Mouse (Mus musculus) neural tube, embryonic 13.5 days (tissue): ENCODE results near the gene Kctd12b. TPM values are rescaled to one million over a fixed set of nuclear protein-coding genes. Genes with fewer than 3 reads are reported as not detected.

Experiments
- ATAC-seq: fragments of 200-750 bp; cut with Nextera tagmentation; 2 replicates; pipeline ENCODE4 v1.8.0; 2017; ENCODE audit warnings: low read depth, mild to moderate bottlenecking, moderate TSS enrichment, moderate library complexity
- H3K27ac ChIP-seq: fragments of 300-500 bp; sonication (generic); replicated peaks from 2 replicates; pipeline ENCODE4 v1.5.1; 2015; ENCODE audit warnings: moderate library complexity, mild to moderate bottlenecking, inconsistent platforms
- H3K27me3 ChIP-seq: fragments of 300-500 bp; sonication (generic); 2 replicates; pipeline ENCODE4 v1.6.1; 2015; ENCODE audit warnings: mild to moderate bottlenecking, inconsistent platforms
- H3K36me3 ChIP-seq: fragments of 300-500 bp; sonication (generic); 2 replicates; pipeline ENCODE4 v1.6.1; 2015; ENCODE audit warnings: mild to moderate bottlenecking, inconsistent platforms
- H3K4me1 ChIP-seq: fragments of 300-500 bp; sonication (generic); replicated peaks from 2 replicates; pipeline ENCODE4 v1.6.1; 2015; ENCODE audit warnings: inconsistent platforms
- H3K4me2 ChIP-seq: fragments of 300-500 bp; sonication (generic); 2 replicates; pipeline ENCODE4 v1.6.1; 2015; ENCODE audit warnings: inconsistent platforms, mild to moderate bottlenecking, moderate library complexity
- H3K4me3 ChIP-seq: fragments of 300-500 bp; sonication (generic); 2 replicates; pipeline ENCODE4 v1.5.1; 2015; ENCODE audit warnings: mild to moderate bottlenecking, inconsistent platforms
- H3K9ac ChIP-seq: fragments of 300-500 bp; sonication (generic); 2 replicates; pipeline ENCODE4 v1.6.1; 2015; ENCODE audit warnings: moderate library complexity, mild to moderate bottlenecking, inconsistent platforms
- H3K9me3 ChIP-seq: fragments of 300-500 bp; sonication (generic); 2 replicates; pipeline ENCODE4 v1.6.1; 2016; ENCODE audit warnings: inconsistent platforms
- WGBS: fragments of 180-500 bp; shearing (Covaris S2); methylation state at CpG from one replicate; pipeline ENCODE4 v1.1.7; 2015; 5-methylcytosine and 5-hydroxymethylcytosine counted together
- polyA plus RNA-seq: library from polyadenylated mRNA; unstranded; fragments of >200 nt; fragmentation: Nextera tagmentation; extraction: Ambion mirVana; gene quantifications from 2 replicates; pipeline ENCODE4 v1.2.1, GENCODE M21; 2015

The Kctd12b gene
- polyA plus RNA-seq, 1 experiment from 2014 or later: 2.6 TPM

DNA sequence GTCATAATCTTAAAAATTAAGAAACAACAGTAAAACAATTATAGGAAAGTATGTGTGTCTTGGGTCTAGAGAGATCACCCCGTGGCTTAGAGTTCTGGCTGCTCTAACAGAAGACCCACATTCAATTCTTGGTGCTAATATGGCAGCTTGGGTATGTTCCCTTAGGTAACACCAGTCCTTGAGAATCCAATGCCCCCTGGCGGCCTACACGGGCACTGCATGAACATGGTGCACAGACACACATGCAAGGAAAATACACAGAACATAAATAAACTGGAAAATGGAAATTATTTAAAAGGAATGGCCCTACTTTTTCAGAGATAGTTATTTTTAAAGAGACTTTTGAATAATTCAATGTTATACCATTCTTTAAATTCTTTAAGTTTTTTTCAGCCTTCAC lies 55.6 kb downstream of the Kctd12b start:
- Histone ChIP-seq H3K4me3 (no peak overlapping the region), H3K36me3 (no peaks in the 10 kb centered on the region), H3K4me1 (no peaks in the 10 kb centered on the region), H3K27ac (no peak overlapping the region), H3K9ac (no peak overlapping the region), H3K4me2 (no peak overlapping the region), H3K9me3 (no peaks in the 10 kb centered on the region), H3K27me3 (no peaks in the 10 kb centered on the region)
- no peak for ATAC-seq
- WGBS: 64% methylated on average over 3 of the region's 3 CpGs

DNA sequence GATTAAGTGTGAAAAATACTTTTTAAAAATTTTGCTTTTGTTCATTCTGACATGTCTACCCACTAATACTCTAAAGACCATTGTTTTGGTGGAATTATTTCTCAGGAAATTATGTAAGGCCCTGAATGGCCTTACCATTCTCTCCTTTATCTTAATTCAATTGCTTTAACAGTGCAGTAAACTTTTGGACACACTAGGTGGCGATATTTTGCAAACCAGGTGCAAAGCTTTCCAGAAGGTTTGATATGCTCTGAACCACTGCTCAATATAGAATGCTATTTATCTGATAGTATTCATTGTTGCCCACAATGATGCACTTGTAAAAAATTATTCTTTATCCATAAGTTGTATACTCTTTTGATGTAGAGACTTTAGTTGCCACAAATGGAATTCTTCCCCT lies 59.9 kb downstream of the Kctd12b start:
- Histone ChIP-seq H3K9ac (no peak overlapping the region), H3K4me3 (no peak overlapping the region), H3K27ac (no peak overlapping the region), H3K36me3 (no peaks in the 10 kb centered on the region), H3K9me3 (no peaks in the 10 kb centered on the region), H3K4me1 (no peaks in the 10 kb centered on the region), H3K4me2 (no peak overlapping the region), H3K27me3 (no peaks in the 10 kb centered on the region)
- ATAC-seq: no peak
- 0% methylated on average over 1 of the region's 1 CpGs for WGBS

Other genes starting within 250 kb of the Kctd12b start
- gene Ubqln2, start 198.2 kb downstream of the Kctd12b start, polyA plus RNA-seq: 48.1 and 48.4 TPM in 2 replicates
- not detected in 2 replicates for gene Cypt3, start 137.8 kb downstream of the Kctd12b start, polyA plus RNA-seq
- gene Nbdy, start 27.2 kb upstream of the Kctd12b start, polyA plus RNA-seq: 126 and 129 TPM in 2 replicates
- gene Spin2c, start 135.8 kb upstream of the Kctd12b start, polyA plus RNA-seq: 14.4 and 16.8 TPM in 2 replicates